Mouse (Mus musculus): ENCODE measurements around the gene Dnlz. TPM values are rescaled to one million over a fixed set of nuclear protein-coding genes. Genes with fewer than 3 reads are reported as not detected.
A peak's percentile ranks its signal among the peaks of the same experiment; 100 is the strongest.

Dnlz gene
- total RNA-seq, 2 experiments from 2014 or later, result 26.3 to 27.8 TPM

DNA sequence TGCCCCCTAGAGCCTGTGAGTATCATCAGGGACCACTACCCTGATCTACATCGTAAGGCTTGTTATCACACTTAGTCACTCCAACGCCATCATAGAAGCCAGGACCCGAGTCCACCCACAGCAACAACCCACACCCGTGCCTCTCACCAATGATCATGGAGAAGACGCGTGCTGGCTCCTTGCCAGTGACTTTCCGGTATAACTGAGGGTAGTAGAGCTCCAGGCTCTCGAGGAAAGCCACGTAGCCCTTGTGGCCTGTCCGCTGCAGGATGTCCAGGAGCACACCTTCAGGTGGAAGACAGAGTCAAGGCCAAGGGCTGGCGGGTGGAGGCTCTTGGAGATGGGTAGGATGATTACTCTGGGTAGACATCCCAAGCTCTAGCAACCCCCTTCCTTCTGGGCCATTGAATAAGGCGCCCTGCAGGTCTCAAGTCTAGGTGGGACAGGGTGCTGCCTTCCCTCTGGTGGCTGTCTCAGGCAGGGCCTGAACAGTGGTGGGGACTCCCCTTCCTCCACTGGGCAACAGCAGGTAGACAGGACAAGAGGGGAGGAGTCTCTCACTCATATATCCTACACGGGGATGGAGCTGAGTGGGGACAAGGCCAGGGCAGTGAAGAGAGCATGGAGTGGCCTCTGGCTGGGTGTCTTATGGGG lies 6.9 kb upstream of the Dnlz start:
- no peak for DNase-seq (ENCODE audit: extremely low spot score in 1 of 2, low spot score in 1 of 2)

DNA sequence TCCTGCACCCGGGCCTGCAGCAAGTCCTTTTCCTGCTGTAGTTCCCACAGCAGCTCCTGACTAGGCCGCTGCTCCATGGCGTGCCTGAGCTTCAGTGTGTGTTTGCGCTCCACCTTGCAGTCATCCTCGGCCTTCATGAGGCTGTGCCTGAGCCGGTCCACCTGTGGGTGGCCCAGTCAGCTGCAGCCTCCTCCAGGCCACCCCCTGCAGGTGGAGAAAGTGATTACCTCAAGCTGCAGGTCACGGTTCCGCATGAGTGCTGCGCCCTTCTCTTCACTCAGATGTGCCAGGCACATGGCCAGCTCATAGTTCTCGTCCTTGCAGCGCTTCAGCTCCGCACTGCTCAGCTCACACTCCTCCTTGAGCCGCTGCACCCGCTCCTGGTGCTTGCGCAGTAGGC lies 5.6 kb upstream of the Dnlz start:
- no peak for DNase-seq (ENCODE audit: extremely low spot score in 1 of 2, low spot score in 1 of 2)

DNA sequence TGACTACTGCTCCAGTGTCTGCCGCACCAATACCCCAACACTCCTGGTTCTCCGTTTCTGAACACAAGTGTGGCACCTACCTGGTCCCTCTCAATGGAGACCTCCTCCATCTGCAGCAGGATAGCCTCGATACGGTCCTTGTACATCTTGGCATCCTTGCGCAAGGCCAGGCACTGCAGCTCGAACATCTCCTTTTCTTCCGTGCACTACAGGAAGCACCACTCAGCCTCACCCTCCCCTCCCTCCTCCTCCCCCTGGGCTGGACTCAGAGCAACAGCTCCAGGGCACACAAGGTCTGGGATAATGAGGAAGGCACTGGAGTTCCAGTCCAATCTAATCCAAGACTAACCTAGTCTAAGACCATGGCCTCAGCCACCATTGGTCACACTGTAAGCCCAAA lies 4.8 kb upstream of the Dnlz start:
- no peak for DNase-seq (ENCODE audit: extremely low spot score in 1 of 2, low spot score in 1 of 2)

DNA sequence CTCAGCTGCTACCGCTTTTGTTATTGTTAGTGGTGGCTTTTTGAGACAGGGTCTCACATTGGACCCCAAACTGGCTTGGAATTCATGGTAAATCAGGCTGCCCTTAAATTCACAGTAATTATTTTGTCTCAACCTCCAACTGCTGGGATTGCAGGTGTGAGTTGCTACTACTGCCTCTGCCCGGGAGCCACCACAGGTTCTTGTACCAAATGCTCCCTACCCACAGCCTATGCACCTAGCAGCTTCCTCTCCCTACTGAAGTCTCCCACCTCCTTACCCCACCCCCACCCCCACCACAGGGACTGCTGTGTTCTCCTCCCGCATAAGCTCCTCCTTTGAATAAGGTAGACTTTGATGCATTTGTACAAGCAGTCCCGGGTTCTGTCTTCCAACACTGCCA lies 4.3 kb upstream of the Dnlz start:
- DNase-seq (ENCODE audit: extremely low spot score in 1 of 2, low spot score in 1 of 2), result no peak

DNA sequence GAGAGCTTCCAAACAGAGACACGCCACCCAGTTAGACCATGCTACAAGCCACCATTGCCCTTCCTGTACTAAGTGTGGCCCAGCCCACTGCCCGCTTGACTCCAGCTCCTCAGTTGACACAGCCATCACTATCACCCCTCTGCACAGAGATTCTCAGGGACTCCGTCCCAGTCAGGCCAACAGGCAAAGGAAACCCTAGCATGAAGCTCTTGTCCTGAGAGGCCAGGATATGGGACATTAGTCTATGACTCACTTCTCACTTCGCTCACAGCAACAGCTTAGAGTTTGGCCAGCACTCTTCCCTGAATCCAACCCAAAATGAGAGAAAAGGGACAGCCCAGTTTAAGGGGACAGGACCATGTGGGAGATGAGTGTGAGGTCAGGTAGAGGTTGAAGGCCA lies 2.5 kb upstream of the Dnlz start:
- DNase-seq (ENCODE audit: extremely low spot score in 1 of 2, low spot score in 1 of 2), result no peak

DNA sequence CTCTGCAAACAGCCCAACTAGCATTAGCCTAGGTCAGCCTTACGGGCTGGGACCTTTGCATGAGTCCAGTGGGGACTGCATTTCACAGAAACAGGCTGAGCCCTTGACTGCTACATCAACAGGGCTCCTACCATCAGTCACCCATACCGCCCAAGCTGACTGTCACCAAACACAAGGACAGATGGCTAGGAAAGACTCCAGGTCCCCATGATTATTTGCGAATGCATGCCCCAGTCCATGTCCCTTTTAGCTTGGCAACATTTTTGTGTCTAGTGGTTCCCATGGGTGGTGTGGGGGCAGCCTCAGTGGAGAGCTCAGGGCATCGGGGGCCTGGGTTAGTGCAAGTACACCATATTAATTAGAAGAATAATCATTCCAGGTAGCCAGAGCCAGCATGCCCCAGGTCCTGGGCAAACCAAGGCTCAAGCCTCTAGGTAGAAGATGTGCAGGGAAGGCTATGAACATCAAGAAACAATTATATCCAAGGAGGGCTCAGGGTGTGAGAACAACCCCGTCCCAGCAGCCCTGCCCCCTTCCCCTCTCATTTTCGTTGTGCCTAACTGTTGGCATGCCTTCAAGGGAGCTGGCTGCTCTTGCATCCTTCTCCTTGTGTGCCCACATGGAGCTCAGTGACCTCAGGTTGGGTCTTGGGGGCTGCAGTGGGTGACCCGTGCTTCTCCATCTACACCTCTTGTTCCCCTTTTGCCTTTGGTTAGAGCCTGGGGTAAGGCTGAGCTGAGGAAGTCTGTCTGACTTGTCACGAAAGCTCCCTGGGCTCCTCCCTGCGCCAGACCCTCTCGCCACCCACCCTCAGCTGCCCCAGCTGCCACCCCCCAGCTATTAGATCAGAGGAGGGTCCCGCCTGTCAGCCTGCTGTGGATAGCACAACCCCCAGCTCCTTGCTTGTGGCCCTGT lies 1.4 kb upstream of the Dnlz start:
- DNase-seq (ENCODE audit: extremely low spot score in 1 of 2, low spot score in 1 of 2), result no peak

DNA sequence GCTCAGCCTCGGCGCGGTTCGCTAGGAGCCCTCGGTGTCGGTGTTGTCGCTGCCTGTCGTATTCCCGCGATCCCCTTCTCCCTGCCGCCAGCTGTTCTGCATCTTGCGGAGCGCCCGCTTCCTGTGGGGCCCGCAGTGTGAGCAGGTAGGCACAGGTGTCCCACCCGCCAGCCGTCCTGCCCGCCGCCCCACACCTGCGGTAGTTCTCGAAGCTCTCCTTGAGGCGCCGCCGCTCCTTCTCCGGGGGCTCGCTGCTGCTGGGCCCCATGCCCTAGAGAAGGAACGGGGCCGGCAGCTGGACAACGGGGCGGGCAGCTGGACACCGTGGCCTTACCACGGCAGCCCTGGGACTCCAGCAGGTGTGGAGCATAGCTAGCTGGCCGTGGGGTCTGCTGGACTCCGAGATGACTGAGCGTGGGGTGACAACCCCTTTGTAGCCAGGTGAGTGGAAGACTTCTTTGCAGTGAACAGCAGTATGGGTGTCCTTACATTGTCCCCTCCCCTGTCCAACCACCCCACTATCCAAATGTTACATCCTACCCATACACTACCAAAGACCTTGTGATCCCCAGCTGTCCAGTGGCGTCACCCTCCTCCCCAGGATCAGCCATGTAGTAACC lies 491 bp upstream of the Dnlz start:
- DNase-seq (ENCODE audit: extremely low spot score in 1 of 2, low spot score in 1 of 2), result peak; percentile 43 to 48

DNA sequence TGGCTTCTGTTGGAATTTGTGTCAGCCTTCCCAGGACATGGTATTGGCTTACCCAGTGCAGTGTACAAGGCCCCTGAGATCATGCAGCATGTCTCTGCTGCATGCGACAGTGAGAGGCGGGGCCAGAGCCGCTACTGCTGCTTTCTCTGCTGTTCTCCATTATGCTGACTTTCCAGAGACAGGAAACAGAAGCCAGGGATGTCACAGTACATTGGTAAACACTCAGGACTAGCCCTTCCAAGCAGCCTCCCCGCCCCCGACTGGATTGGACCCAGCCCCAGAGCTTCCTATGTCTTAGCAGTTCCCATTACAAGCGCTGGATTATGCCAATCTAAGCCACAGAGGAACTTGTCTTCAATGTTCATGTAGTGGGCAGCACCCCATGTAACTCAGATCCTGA lies 3.7 kb downstream of the Dnlz start:
- DNase-seq (ENCODE audit: extremely low spot score in 1 of 2, low spot score in 1 of 2), result no peak

DNA sequence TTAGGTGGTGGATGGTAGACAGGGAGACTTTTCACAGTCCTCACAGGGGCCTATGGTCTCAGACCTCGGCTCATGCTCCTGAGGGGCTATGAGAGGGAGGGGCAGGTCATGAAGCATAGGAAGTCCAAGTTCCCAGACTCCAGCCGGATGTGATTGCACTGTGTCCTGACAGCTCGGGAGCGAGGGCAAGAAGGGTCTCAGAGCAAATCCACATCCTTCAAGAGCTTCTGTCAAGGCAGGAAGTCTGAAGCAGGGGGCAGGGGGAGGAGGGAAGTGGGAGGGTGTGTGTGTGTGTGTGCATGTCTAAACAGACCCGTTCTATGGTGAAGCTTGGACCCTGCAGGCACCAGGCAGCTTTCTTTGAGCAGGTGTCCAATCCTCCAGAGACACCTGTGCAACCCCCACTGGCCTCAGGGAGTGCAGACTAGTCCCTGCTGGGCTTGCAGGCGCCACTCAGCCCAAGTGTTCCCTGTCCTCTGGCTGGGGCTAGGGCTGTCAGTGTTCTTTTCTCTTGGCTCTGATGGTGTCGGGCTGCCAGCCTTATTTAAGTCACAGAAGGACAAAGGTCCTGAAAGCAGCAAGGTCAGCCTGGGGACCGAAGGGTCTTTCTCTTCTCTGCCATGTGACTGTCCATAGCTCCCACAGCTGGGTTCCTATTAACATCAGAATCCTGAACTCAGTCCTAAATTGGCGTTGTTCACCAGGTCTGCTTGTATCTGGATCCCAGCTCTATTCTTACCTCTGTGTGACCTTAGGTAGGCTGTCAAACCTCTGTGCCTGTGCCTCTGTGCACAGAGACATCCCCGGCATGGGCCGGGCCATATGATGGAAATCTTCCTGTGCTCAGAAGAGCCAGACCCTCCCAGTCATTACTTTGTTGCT lies 9.1 kb downstream of the Dnlz start:
- no peak for DNase-seq (ENCODE audit: extremely low spot score in 1 of 2, low spot score in 1 of 2)

DNA sequence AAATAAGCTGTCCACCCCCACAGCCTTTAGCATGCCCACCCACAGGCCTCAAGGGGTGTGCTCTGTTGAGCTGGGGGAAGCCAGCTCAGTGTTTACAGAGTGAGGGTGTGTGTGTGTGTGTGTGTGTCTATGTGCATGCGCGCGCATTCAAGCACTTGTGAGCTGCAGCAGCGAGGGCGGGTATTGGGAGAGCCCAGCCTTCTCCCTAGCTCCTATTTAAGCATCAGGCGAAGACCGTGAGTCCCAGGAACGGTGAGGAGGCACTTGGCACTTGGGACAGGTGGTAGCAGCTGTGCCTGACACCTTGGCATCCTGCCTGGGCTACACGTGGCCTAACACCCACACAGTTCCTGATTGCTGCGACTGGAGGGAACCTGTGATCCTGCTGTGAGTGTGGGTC lies 9.9 kb downstream of the Dnlz start:
- DNase-seq (ENCODE audit: extremely low spot score in 1 of 2, low spot score in 1 of 2), result peak; percentile 39

DNA sequence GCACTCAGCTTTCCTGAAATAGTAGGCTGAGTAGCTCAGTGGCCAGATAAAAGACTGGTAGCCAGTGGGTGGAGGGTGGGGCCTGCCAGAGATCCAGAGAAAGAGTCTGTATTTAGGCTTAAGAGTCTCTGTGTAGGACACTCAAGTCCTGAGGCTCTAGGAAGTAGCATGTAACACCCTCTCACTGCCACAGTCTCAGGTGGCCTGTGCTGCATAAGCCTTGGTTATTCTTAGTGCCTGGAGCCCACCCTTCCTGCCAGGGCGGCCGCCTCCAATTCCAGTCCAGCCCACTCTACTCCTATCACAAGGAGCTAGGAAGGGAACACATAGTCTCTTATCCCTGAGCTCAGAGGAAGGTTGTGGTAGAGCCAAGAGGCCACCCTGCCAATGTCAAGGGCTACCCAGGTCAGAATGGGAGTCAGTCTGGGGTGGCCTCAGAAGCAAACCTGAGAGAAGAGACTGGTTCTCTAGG lies 10.4 kb downstream of the Dnlz start:
- DNase-seq (ENCODE audit: extremely low spot score in 1 of 2, low spot score in 1 of 2), result no peak

DNA sequence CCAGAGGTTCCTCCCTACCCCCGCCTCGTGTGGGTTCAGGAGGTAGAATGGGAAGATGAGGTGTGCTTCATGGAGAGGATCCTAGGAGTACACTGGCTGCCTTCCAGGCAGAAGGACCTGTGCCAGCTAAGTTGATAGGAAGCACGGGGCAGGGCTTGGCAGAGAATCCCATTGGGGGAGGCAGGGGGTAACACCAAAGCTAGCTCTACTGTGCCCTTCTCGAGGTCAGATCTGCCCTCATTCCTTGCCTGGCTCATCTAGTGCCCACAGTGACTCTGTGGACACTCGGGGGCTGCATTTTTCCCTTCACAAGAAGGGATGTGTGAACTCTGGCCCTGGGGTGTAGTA lies 12.7 kb downstream of the Dnlz start:
- no peak for DNase-seq (ENCODE audit: extremely low spot score in 1 of 2, low spot score in 1 of 2)

DNA sequence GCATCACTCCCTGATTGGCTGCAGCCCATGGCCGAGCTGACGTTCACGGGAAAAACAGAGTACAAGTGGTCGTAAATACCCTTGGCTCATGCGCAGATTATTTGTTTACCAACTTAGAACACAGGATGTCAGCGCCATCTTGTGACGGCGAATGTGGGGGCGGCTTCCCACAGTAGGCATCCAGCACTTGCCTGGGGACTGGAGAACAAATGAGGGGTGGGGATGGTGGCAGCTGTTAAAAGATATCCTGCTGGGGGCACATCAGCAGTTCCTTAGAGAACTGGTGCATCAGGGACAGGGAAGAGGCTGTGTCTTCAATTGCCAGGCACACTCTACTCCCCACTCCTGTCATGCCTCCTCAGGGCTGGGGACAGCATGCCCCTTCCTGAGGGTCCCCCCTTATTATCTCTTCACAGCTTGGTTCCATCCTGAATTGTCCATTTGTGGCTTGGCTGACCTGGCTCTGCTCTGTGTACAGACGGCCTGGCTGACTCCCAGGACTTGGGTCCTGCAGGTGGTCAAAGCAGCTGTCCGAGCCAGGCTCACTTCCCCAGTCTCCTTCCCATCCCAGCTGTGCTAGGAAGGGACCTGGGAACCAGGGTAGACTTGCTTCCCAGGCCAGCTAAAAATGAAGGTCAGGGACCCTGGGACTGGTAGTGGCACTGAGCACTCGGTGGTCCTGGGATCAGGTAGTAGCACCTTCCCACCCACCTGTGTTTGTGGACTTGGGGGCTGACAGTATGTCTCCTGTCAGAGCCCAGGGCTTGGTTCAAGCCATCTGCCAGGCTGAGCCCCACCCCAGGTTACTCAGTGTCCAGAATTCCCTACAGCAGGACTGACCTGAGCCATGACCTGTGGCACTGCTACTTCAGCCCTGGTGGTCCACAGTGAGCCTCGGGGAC lies 13.4 kb downstream of the Dnlz start:
- DNase-seq (ENCODE audit: extremely low spot score in 1 of 2, low spot score in 1 of 2), result no peak

DNA sequence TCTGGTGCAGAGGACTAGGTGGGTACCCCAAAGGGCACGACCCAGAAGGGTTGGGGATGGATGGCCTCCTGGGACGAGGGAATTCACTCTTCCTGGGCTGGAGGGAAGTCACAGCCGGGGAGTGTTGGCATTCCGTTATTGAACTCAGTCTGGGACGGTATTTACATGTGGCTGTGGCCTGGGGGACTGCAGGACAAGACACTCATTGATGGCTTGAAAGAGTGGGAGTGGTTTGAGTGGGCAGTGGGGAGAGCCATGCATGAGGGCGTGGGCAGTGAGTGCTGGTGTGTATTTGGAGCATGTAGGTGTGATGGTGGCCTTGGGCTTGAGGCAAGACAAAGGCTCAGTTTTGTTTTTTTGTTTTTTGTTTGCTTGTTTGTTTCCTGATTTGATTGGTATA lies 21.2 kb downstream of the Dnlz start:
- no peak for DNase-seq (ENCODE audit: extremely low spot score in 1 of 2, low spot score in 1 of 2)

DNA sequence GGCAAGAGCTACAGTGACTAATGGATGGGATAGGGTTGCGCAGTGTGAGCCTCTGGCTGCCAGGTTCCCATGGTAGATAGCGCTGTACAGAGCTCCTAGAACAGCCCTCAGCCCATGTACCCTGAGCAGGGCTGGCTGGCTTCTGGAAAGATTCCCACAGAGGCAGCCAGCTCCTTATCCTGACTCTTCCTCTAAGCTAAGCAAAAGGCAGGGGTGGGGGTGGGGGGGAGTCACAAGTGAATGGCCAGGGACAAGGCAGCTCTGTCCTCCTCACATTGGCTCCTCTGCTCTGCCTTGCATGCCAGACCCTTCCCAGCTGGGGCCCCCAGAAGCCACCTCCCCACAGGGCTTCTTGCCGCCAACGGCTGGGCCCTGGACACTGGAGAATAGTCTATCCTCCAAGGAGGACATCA lies 21.8 kb downstream of the Dnlz start:
- DNase-seq (ENCODE audit: extremely low spot score in 1 of 2, low spot score in 1 of 2), result no peak

DNA sequence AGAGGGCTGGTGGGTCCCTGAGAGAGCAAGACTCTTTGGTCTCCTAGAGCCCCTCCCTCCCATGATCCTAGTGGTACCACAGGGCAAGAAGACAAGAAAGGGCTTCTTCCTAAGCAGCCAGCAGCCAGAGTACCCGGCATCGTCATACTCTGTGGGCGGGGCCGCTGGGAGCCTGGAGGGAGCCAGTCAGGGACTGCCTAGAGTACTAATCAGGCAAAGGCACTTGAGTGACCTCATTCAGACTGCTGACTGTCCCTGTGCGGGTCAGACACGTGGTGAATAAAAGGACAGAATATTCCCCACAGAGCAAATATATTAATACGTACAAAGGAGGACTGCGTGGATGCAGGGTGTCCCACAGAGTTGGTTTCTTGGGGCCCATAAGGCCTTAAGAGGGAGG lies 22.5 kb downstream of the Dnlz start:
- DNase-seq (ENCODE audit: extremely low spot score in 1 of 2, low spot score in 1 of 2), result no peak

DNA sequence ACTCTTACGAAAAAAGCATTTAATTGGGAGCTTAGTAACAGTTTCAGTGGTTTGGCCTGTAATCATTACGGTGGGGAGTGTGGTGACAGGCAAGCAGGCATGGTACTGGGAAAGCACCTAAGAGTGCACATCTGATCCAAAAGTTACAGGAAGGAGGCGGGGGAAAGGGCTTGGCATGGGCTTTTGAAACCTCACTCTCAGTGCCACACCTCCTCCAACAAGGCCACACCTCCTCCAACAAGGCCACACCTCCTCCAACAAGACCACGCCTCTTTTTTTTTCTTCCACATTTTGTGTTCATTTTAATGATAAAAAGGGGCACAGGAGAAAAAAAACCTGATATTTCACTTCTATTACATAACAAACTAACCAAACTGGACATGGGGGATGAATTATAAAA lies 24.1 kb downstream of the Dnlz start:
- DNase-seq (ENCODE audit: extremely low spot score in 1 of 2, low spot score in 1 of 2), result no peak

DNA sequence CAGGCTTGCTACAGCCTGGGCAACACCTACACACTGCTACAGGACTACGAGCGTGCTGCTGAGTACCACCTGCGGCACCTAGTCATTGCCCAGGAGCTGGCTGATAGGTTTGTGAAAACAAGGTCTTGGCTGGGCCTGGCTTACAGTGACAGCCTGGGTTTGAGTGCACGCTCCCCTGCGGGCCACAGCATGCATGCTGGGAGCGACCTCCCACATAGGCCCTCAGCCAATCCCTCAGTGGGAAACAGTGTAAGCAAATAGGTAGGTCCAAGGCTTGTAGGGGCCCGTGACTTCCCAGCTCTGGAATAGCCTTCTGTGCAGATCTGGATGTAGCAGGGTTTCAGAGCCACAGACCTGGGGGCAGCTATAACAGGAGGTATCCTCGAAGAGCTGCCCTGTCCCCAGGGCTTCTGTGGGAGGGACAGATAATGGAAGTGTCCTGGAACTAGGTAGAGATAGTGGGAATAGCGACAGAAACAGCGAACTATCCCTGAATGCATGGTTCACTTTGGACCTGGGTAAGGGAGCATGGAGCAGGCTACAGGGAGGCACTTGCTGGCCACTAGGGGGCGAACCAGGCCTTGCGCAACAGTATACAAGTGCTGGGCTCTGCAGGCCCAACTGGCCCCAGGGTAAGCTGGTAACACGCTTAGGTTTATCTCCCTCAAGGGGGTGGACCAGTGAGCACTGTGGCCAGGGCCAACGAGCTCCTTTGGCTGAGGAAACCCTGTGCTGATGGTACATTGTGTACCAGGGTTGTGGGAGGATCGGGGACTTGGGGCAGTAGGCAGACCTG lies 26.3 kb downstream of the Dnlz start:
- peak in 1 of 2 experiments; percentile 56 for DNase-seq (ENCODE audit: extremely low spot score in 1 of 2, low spot score in 1 of 2)

DNA sequence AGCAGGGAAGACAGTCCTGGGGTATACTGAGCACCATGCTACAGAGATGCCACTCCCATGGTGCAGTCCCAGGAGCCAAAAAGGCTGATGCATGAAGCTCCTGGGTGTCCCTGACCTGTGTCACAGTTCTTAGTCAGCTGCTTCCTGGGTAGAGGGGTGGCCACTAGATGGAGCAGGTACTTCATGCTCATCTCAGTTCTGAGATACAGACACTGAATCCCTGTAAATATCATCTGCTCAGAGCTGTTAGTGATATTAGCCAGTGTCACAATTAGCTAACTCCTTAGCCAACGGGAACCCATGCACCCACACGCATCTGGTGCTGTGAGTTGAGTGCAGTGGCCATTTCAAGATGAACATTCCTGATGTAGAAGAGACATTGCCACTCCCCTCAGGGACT lies 27.0 kb downstream of the Dnlz start:
- DNase-seq (ENCODE audit: extremely low spot score in 1 of 2, low spot score in 1 of 2), result no peak
